Mouse (Mus musculus) gastrocnemius, adult 2 months (tissue): ENCODE results near the gene Ppp1r14d. TPM values are rescaled to one million over a fixed set of nuclear protein-coding genes. Genes with fewer than 3 reads are reported as not detected.

Experiments
- DNase-seq: peaks from one replicate; pipeline ENCODE4 v3.0.0; 2022
- H3K27ac ChIP-seq: fragments of 200-600 bp; 2 replicates; pipeline ENCODE4 v1.8.1; 2022; ENCODE audit warnings: mild to moderate bottlenecking
- H3K4me3 ChIP-seq: fragments of 200-600 bp; 2 replicates; pipeline ENCODE4 v1.8.1; 2022; ENCODE audit warnings: mild to moderate bottlenecking, moderate library complexity
- CTCF ChIP-seq: fragments of 200-600 bp; IDR thresholded peaks from 2 replicates; pipeline ENCODE4 v1.8.1; 2022; ENCODE audit warnings: antibody characterized with exemption, mild to moderate bottlenecking, moderate library complexity
- intact Hi-C: fragments of 180-260 bp; cut with DNase I; formaldehyde crosslinking; loops from one replicate; pipeline ENCODE4 v1.15.1; 2025
- total RNA-seq, 2 experiments: library from RNA; stranded (reverse); gene quantifications; 2 replicates each; pipeline ENCODE4 v1.2.3; 2021

Gene Ppp1r14d
- total RNA-seq, 2 experiments from 2014 or later = not detected

DNA sequence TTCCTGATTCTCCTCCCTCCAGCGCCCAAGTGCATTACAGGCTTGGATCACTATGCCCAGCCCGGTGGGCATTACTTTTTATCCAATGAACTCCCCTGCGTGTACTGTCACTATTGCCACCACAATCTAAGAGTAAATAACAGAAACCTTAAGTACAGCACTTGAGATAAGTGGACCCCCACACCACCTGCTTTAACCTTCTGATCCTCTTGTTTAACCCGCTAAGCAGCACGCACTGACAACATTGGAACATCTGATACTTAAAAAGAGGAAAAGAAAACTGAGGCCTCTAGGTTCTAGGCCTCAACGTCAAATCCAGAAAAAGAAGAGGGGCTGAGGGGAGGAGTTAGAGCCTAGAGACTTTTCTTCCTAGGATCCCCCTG, 21.8 kb downstream of the Ppp1r14d start:
- Histone ChIP-seq H3K27ac (peak overlapping the region; percentile 94), H3K4me3 (peak overlapping the region; percentile 76)
- DNase-seq = no peak
- intact Hi-C loops = no loop called here
- TF ChIP-seq CTCF = no peak

DNA sequence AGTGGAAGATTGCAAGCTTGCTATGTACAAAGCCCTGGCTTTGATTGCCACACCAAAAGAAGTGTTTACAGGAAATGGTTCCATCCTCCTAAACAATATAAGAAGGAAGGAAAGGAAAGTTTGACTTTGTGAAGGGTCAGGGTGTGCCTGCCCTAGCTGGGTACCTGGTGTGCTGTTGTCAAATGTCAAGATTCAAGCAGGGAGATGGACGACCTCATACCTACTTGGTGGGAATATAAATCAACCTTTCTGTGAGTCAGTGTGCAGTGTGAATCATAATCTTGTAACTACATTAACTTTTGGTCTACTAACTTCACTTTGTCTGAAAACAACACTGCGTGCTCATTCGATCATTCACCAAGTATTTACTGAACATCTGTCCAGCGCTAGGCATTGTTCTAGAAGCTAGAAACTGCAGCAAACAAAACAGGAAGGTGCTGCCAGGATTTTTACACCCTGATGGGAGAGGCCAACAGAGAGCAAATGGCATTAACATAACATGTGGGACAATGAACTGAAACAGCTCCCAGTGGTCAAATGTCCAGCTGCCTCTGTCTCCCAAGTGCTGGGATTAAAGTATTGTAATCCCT, 25.7 kb downstream of the Ppp1r14d start:
- peak overlapping the region; percentile 74 for H3K27ac ChIP-seq

DNA sequence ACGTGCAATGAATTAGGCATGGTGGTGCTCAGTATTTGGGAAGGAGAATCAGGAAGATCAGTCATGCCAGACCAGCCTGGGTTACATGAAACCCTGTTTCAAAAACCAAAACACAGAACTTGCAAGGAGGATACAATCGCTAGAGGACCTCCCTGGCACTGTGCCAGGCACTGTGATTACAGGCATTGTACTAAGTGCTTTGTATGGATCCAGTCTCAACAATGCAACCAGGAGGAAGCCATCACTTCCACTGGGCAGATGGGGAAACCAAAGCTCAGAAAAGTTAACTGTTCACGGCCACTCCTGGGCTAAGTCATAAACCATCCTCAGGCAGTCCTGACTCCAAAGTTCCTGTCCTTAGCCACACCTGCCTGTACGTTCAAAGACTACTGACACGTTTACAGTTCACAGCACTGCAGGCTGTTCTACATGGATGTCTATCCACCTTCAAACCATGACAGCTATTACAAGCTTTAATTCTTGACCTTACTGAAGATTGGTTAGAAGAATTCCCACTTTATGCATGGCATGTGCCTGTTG, 26.7 kb downstream of the Ppp1r14d start:
- no peak overlapping the region for H3K4me3 ChIP-seq
- peak; percentile 46 for DNase-seq
- H3K27ac ChIP-seq = peak overlapping the region; percentile 74
- intact Hi-C loops = no loop called here
- TF ChIP-seq CTCF = no peak

More for the DNA sequence above, 25.7 kb downstream of the Ppp1r14d start:
- DNase-seq = no peak
- TF ChIP-seq CTCF = no peak
- intact Hi-C loops = no loop called here
- H3K4me3 ChIP-seq = no peak overlapping the region

DNA sequence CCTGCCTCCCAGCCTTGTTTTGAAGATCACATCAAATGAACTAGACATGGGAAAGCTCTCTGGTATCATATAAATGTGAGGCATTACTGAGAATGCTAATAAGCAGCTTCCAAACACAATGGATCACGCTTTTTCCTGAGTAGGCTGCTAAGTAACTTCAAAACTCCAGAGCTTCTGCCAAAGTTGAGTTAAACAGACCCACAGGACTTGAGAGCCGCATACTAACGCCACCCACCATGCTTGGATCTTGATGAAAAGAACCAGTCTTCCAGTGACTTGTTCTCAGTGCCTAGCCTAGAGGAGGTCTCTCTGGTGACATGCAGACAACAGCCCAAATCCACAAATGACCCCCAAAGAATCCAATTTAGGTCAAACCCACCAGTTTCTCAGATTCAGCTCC, 30.8 kb downstream of the Ppp1r14d start:
- no peak for DNase-seq
- H3K27ac ChIP-seq = peak overlapping the region; percentile 62
- no peak for TF ChIP-seq CTCF
- intact Hi-C loops = no loop called here
- no peak overlapping the region for H3K4me3 ChIP-seq

DNA sequence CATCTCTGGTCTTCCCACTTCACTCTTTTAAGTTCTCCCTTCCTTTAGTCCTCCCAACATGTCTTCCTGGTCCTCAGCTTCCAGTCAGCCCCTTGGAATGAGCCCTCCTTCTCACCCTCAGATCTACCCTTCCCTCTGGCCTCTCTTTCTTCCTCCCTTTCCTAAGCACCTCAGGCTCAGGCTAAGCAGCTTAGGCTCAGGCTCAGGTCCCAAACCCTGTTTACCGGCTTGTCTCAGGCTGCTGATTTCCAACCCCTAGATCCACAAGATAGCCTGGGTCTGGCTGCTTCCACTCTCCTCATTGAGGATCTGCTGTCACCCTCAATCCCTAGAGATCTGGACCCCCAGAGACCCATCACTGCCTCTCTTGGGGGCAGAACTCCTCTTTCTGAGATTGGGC, 31.7 kb downstream of the Ppp1r14d start:
- DNase-seq = no peak
- no peak for TF ChIP-seq CTCF
- H3K27ac ChIP-seq = peak overlapping the region; percentile 35; the same call in 1 of the 2 replicates
- H3K4me3 ChIP-seq = no peak overlapping the region
- intact Hi-C loops = no loop called here

DNA sequence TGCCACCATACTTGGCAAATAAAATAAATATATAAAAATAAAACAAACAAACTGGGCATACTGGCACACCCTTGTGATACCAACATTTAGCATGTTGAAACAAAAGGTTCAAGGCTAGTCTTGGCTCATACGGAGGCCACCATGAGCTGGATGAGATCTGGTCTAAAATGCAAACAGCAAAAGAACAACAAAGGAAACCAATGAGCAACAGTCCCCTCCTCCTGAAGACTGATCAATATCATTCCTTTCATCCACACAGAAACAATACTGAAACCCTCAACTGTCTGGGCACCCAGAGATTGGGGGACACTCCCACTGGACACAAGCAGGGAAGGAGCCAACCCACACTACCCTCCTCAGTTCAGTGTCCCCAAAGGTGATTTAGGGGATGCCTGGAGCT, 32.2 kb downstream of the Ppp1r14d start:
- Histone ChIP-seq H3K27ac (no peak overlapping the region), H3K4me3 (no peak overlapping the region)
- intact Hi-C loops = no loop called here
- DNase-seq = no peak
- TF ChIP-seq CTCF = no peak

DNA sequence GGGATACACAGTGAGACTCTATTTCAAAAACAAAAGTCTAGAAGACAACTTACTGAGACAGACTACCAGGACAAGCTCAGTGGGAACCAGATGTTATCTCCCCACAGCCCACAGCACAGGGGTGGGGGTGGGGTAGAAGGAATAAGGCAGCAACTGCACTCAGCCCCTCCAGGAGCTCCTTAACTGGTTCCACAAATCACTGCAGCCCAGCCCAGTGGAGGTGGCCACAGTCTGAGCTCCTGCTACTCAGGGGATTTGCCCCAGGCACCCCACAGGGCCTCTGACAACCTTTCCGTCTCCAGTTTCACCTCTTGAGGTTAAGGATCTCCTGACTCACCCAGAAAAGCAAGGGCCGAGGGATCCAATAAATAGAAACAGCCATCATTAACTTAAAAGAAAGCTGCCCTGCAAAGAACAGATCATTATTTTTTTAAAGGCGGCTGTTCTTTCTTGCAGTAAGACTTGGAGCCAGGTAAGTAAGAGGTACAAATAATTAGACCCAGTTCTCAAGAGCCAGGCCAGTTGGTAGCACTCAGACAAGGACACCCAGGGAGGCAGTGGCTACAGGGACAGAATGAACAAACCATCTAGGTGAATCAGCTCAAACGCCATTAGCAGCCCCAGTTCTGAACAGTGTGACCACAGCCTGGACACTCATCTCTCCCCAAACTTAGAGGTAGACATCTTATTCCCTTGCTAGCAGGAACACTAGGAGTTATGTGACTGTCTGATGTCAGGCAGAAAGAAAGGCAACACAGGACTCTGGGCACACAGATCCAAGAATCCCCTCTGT, 33.2 kb downstream of the Ppp1r14d start:
- no peak overlapping the region for H3K4me3 ChIP-seq
- peak overlapping the region; percentile 54; the same call in 1 of the 2 replicates for H3K27ac ChIP-seq
- intact Hi-C loops = no loop called here
- TF ChIP-seq CTCF = no peak
- DNase-seq = no peak

DNA sequence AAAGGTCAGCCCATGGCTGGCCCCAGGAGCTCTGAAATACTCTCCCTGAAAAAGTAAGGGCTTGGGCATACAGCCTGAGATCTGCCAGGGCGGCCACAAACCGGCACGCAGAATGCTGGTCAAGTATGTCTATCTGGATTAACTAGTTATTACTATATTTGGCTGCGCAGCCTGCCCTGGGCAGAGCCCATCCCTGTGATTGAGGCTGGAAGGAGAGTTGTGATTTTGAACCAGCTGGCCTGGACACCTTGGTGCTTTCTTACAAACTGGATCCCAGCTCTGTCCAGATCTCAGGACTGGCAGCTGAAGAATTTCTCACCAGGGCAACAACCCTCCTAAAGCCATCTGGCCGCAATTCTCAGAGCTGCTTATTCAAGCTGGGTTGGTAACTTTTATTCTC, 35.6 kb downstream of the Ppp1r14d start:
- Histone ChIP-seq H3K4me3 (no peak overlapping the region), H3K27ac (peak overlapping the region; percentile 69)
- no peak for TF ChIP-seq CTCF
- DNase-seq = peak; percentile 72
- intact Hi-C loops = no loop called here

DNA sequence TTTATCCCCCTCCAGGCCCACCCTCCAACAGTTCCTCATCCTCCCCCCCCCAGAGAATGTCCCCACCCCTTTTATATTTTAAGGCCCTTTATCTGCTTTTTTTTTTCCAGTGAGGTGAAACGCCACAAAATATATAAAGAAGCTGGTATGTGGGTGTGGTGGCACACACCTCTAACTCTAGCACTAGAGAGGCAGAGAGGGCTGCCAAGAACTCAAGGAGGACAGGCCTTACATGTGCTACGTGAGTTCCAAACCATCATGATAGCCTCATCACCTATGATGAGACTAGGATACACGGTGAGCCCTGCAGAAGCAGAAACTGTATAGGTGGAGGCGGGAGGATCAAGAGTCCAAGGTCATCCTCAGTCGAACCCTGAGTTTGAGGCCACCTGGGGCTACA, 38.7 kb downstream of the Ppp1r14d start:
- no peak overlapping the region for H3K4me3 ChIP-seq

DNA sequence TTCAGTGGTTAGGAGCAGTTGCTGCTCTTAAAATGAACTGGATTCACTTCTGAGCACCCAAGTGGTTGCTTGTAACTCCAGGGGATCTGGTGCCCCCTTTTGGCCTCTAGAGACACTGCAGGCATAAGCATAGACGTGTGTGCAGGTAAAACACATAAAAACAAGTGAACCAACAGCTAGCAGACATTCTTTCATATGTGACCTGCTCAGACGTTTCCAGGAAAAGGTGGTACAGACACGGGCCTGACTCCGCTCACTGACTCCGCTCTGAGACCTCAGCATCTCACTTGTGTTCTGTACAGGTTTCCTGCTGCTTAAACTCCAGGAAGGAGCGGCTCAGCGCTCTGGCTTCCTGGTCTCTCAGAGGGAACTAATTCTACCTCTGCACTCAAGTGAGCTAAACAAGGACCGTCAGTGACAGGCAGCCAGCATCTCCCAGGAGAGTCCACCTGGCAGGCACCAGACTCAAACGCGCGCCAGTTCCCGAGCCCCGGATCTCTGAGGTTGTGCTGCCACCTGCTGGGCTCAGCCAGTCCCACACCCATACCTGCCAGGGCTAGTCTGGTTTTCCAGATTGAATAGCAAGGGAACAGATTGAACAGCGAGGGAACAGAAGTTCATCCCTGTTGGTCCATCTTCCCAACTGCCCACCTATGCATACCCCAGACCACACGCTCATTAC, 40.5 kb downstream of the Ppp1r14d start:
- Histone ChIP-seq H3K27ac (peak overlapping the region; percentile 32; the same call in 1 of the 2 replicates), H3K4me3 (peak overlapping the region; percentile 67)
- intact Hi-C loops = loop anchor here (1.0 to 10.0 kb wide), 3 partner anchors 20 to 444 kb away; partner anchors contain the start of gene Inafm2
- DNase-seq = peak; percentile 92
- peak; percentile 74 for TF ChIP-seq CTCF

More for the DNA sequence above, 38.7 kb downstream of the Ppp1r14d start:
- intact Hi-C loops = no loop called here
- DNase-seq = no peak
- no peak for TF ChIP-seq CTCF
- H3K27ac ChIP-seq = no peak overlapping the region

DNA sequence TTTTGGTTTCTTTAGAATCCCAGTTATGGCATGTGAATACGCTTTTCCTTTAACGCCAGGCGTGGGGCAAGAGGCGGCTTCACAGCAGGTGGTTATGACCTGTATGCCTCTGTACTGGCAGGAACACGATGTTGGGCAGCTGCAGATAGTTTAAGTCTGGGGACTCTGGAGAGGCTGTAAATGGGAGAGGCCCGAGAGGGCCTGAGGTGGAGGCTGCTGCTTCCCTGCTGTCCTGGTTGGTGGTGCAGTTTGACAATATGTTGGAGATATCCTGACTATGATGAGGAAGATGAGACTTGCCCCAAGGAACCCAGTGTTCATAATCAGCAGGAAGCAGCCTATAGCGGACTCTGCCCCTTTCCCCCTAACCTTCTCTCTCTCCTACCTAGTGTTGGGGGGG, 46.8 kb downstream of the Ppp1r14d start:
- intact Hi-C loops = loop anchor here (10.0 kb wide), 1 partner anchor 438 kb away; the partner anchor contains the start of gene Inafm2

DNA sequence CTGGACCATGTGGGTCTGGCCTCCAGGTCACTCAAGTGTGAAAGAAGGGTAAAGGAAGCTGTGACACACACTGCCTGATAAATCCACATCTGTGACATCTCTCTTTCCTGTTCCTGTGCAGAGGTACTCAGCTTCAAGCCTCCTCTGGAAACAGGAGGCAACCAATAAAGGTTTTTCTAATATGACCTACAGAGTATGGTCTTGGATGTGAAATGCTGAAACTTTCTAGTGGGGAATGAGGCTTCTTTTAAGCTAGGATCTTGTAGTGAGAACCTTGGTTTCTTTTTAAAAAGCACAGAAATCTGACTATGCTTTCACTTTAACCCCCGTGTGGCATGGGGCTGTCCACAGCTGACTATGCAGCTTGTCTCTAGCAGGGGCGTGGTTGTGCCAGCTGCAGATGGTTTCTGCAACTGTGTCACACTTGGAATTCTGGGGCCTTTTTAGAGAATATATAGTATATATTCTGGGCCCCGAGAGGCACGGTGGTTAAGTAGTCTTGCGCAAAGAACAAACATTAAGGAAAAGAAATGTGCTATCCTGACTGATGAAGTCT, 52.2 kb downstream of the Ppp1r14d start:
- no peak overlapping the region for H3K27ac ChIP-seq
- no peak for DNase-seq
- intact Hi-C loops = no loop called here
- no peak for TF ChIP-seq CTCF
- no peak overlapping the region for H3K4me3 ChIP-seq

More for the DNA sequence above, 46.8 kb downstream of the Ppp1r14d start:
- no peak for DNase-seq
- TF ChIP-seq CTCF = no peak
- H3K4me3 ChIP-seq = no peak overlapping the region
- no peak overlapping the region for H3K27ac ChIP-seq
